Mouse (Mus musculus) urinary bladder, postnatal 14 days (tissue): ENCODE measurements around the gene Gm13698.
"Not testable (repeated sequence)": the region's sequence is repeated elsewhere in the genome, so short reads cannot be mapped to it uniquely, and the experiment has no call there.

Experiments
- DNase-seq: peaks from one replicate; pipeline ENCODE4 v3.0.0; 2021; ENCODE audit warnings: low spot score

Gm13698 gene

GRCm38 (mm10) chr2:83955393-83955792 lies at the start of gene Gm13698:
TSS of gene Gm13698 (plus strand) at chr2:83955693.
- not testable (repeated sequence) for DNase-seq

GRCm38 (mm10) chr2:83929478-83930088 lies 25.9 kb upstream of the Gm13698 start:
- DNase-seq = no peak

GRCm38 (mm10) chr2:83940931-83941361 lies 14.5 kb upstream of the Gm13698 start, which contains the start of gene Zswim2:
TSS of gene Zswim2 (minus strand) at chr2:83941228.
- DNase-seq = peak; percentile 6

- DNase-seq = no peak
Observed at GRCm38 (mm10) chr2:83941378-83941777, 14.1 kb upstream of the Gm13698 start.

- DNase-seq = no peak
Observed at GRCm38 (mm10) chr2:83941792-83942191, 13.7 kb upstream of the Gm13698 start.

- DNase-seq = not testable (repeated sequence)
Observed at GRCm38 (mm10) chr2:83961203-83961602, 5.7 kb downstream of the Gm13698 start, which contains the start of gene Gm13693. TSS of gene Gm13693 (plus strand) at chr2:83961503.

GRCm38 (mm10) chr2:83967013-83967412 lies 11.5 kb downstream of the Gm13698 start, which contains the start of gene Gm13695:
TSS of gene Gm13695 (plus strand) at chr2:83967313.
- DNase-seq = not testable (repeated sequence)

- DNase-seq = not testable (repeated sequence)
Observed at GRCm38 (mm10) chr2:83972823-83973222, 17.3 kb downstream of the Gm13698 start, which contains the start of gene Gm13696. TSS of gene Gm13696 (plus strand) at chr2:83973123.

GRCm38 (mm10) chr2:83978633-83979032 lies 23.1 kb downstream of the Gm13698 start, which contains the start of gene Gm13694:
TSS of gene Gm13694 (plus strand) at chr2:83978933.
- DNase-seq = not testable (repeated sequence)

GRCm38 (mm10) chr2:83984443-83984842 lies 28.9 kb downstream of the Gm13698 start, which contains the start of gene Gm13697:
TSS of gene Gm13697 (plus strand) at chr2:83984743.
- not testable (repeated sequence) for DNase-seq

- not testable (repeated sequence) for DNase-seq
Observed at GRCm38 (mm10) chr2:83990253-83990652, 34.8 kb downstream of the Gm13698 start, which contains the start of gene Gm13691. TSS of gene Gm13691 (plus strand) at chr2:83990553.

GRCm38 (mm10) chr2:83993639-83994255 lies 38.3 kb downstream of the Gm13698 start:
- DNase-seq = not testable (repeated sequence)

GRCm38 (mm10) chr2:83994526-83994925 lies 39.0 kb downstream of the Gm13698 start:
- DNase-seq = not testable (repeated sequence)
